Mouse (Mus musculus) heart, postnatal 25 days (tissue): ENCODE data around the gene Capn11. TPM values are rescaled to one million over a fixed set of nuclear protein-coding genes. Genes with fewer than 3 reads are reported as not detected.
"Not testable (repeated sequence)": the region's sequence is repeated elsewhere in the genome, so short reads cannot be mapped to it uniquely, and the experiment has no call there.

Source experiments
- DNase-seq: peaks from one replicate; pipeline ENCODE4 v3.0.0; 2022; ENCODE audit warnings: low spot score
- intact Hi-C: fragments of 180-260 bp; cut with DNase I; formaldehyde crosslinking; loops from one replicate; pipeline ENCODE4 v1.15.1; 2025
- total RNA-seq, 2 experiments: library from RNA; stranded (reverse); gene quantifications; 2 replicates each; pipeline ENCODE4 v1.2.3; 2021

The Capn11 gene
- total RNA-seq, 2 experiments from 2014 or later, result not detected

GRCm38 (mm10) chr17:45629861-45630694 is 29.0 kb downstream of the Capn11 start:
- peak; percentile 48 for DNase-seq
- intact Hi-C loops, result loop anchor here (5.0 kb wide), 1 partner anchor 118 kb away; no protein-coding TSS in a partner anchor

- DNase-seq, result no peak
- intact Hi-C loops, result loop anchor here (1.0 kb wide), 1 partner anchor 46 kb away; no protein-coding TSS in a partner anchor
Observed at GRCm38 (mm10) chr17:45628885-45629855, 30.0 kb downstream of the Capn11 start.

- no peak for DNase-seq
- intact Hi-C loops, result loop anchor here (1.0 kb wide), 1 partner anchor 45 kb away; no protein-coding TSS in a partner anchor
Observed at GRCm38 (mm10) chr17:45628160-45628559, 31.0 kb downstream of the Capn11 start.

GRCm38 (mm10) chr17:45626577-45627134 is 32.5 kb downstream of the Capn11 start:
- no peak for DNase-seq
- intact Hi-C loops, result loop anchor here (2.0 kb wide), 1 partner anchor 28 kb away; the partner anchor contains the start of gene Slc29a1

- intact Hi-C loops, result not testable (repeated sequence)
Observed at GRCm38 (mm10) chr17:45623425-45623824, 35.7 kb downstream of the Capn11 start.

GRCm38 (mm10) chr17:45619386-45620256 is 39.5 kb downstream of the Capn11 start:
- intact Hi-C loops, result no loop called here

More at GRCm38 (mm10) chr17:45623425-45623824, 35.7 kb downstream of the Capn11 start:
- DNase-seq, result not testable (repeated sequence)

GRCm38 (mm10) chr17:45618941-45619385 is 40.2 kb downstream of the Capn11 start:
- intact Hi-C loops, result no loop called here
- peak; percentile 46 for DNase-seq

More at GRCm38 (mm10) chr17:45619386-45620256, 39.5 kb downstream of the Capn11 start:
- DNase-seq, result no peak

- intact Hi-C loops, result no loop called here
- DNase-seq, result no peak
Observed at GRCm38 (mm10) chr17:45617655-45618054, 41.5 kb downstream of the Capn11 start.

GRCm38 (mm10) chr17:45616679-45617078 is 42.4 kb downstream of the Capn11 start:
- intact Hi-C loops, result no loop called here
- no peak for DNase-seq

- intact Hi-C loops, result no loop called here
- DNase-seq, result no peak
Observed at GRCm38 (mm10) chr17:45616046-45616650, 43.0 kb downstream of the Capn11 start.

- no peak for DNase-seq
- intact Hi-C loops, result no loop called here
Observed at GRCm38 (mm10) chr17:45612921-45613320, 46.2 kb downstream of the Capn11 start.

GRCm38 (mm10) chr17:45612008-45612407 is 47.1 kb downstream of the Capn11 start:
- DNase-seq, result no peak
- intact Hi-C loops, result no loop called here

GRCm38 (mm10) chr17:45610144-45610866 is 48.8 kb downstream of the Capn11 start:
- intact Hi-C loops, result no loop called here
- DNase-seq, result peak; percentile 54

- no peak for DNase-seq
- intact Hi-C loops, result no loop called here
Observed at GRCm38 (mm10) chr17:45608396-45608795, 50.7 kb downstream of the Capn11 start.

- no peak for DNase-seq
- intact Hi-C loops, result no loop called here
Observed at GRCm38 (mm10) chr17:45606992-45607879, 51.9 kb downstream of the Capn11 start.

- no peak for DNase-seq
- intact Hi-C loops, result no loop called here
Observed at GRCm38 (mm10) chr17:45602984-45603383, 56.1 kb downstream of the Capn11 start.

GRCm38 (mm10) chr17:45601877-45602304 is 57.2 kb downstream of the Capn11 start, which contains the start of gene Mymx:
TSS of gene Mymx (minus strand) at chr17:45602102.
- no peak for DNase-seq
- intact Hi-C loops, result no loop called here
